Mouse (Mus musculus): ENCODE measurements around the gene Wfdc11.

DNA sequence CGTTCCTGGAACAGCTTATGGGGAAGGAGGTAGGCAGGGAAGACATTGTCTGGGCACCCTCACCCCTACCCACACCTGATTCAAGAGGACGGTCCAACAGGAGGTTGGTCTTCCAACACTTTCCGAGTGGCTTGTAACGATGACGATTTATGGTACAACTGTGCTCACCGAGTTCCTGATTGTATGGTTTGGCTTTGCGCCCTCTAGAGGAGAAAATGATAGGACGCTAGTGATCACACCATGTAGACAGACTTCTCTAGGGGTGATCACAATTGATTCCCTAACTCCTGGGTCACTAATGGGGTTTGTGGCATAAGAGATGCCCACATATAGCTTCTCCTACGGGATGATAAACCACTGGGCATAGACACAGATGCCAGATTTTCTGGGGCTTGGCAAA lies 38.6 kb downstream of the Wfdc11 start:
- TF ChIP-seq GATA1 (IDR thresholded peaks at IDR 0.05; ENCODE audit: borderline replicate concordance, low read length) (no peak), FLI1 (IDR thresholded peaks at IDR 0.05; ENCODE audit: low read length) (no peak)

Measured in megakaryocyte, embryonic 14.5 days (primary cell).